Mouse (Mus musculus) heart, embryonic 13.5 days (tissue): Measurements from ENCODE around the gene Pola1. TPM values are rescaled to one million over a fixed set of nuclear protein-coding genes. Genes with fewer than 3 reads are reported as not detected.

Experiments
- ATAC-seq: fragments of 200-750 bp; cut with Nextera tagmentation; 2 replicates; pipeline ENCODE4 v1.8.0; 2017; ENCODE audit warnings: moderate TSS enrichment; ENCODE audit not compliant: insufficient number of reproducible peaks, low FRiP score, low TSS enrichment; ENCODE audit errors: extremely low read depth
- H3K27ac ChIP-seq: fragments of 300-500 bp; sonication (generic); replicated peaks from 2 replicates; pipeline ENCODE4 v1.5.1; 2015; ENCODE audit warnings: moderate library complexity, mild to moderate bottlenecking, inconsistent platforms
- H3K27me3 ChIP-seq: fragments of 300-500 bp; sonication (generic); replicated peaks from 2 replicates; pipeline ENCODE4 v1.6.1; 2015; ENCODE audit warnings: mild to moderate bottlenecking, inconsistent platforms
- H3K36me3 ChIP-seq: fragments of 300-500 bp; sonication (generic); 2 replicates; pipeline ENCODE4 v1.6.1; 2015; ENCODE audit warnings: mild to moderate bottlenecking, inconsistent platforms
- H3K4me1 ChIP-seq: fragments of 300-500 bp; sonication (generic); 2 replicates; pipeline ENCODE4 v1.6.1; 2015; ENCODE audit warnings: inconsistent platforms
- H3K4me2 ChIP-seq: fragments of 300-500 bp; sonication (generic); 2 replicates; pipeline ENCODE4 v1.6.1; 2015; ENCODE audit warnings: inconsistent platforms, mild to moderate bottlenecking, moderate library complexity
- H3K4me3 ChIP-seq: fragments of 300-500 bp; sonication (generic); 2 replicates; pipeline ENCODE4 v1.5.1; 2015; ENCODE audit warnings: moderate library complexity, mild to moderate bottlenecking, inconsistent platforms
- H3K9ac ChIP-seq: fragments of 300-500 bp; sonication (generic); 2 replicates; pipeline ENCODE4 v1.6.1; 2015; ENCODE audit warnings: inconsistent platforms, mild to moderate bottlenecking, moderate library complexity
- H3K9me3 ChIP-seq: fragments of 300-500 bp; sonication (generic); 2 replicates; pipeline ENCODE4 v1.6.1; 2016; ENCODE audit warnings: inconsistent platforms
- WGBS: fragments of 180-500 bp; shearing (Covaris S2); methylation state at CpG from one replicate; pipeline ENCODE4 v1.1.7; 2015; ENCODE audit warnings: mixed read lengths; 5-methylcytosine and 5-hydroxymethylcytosine counted together
- polyA plus RNA-seq: library from polyadenylated mRNA; unstranded; fragments of >200 nt; fragmentation: Nextera tagmentation; extraction: Ambion mirVana; gene quantifications from 2 replicates; pipeline ENCODE4 v1.2.1, GENCODE M21; 2015

The Pola1 gene
- polyA plus RNA-seq, 1 experiment from 2014 or later: 9.8 TPM

DNA sequence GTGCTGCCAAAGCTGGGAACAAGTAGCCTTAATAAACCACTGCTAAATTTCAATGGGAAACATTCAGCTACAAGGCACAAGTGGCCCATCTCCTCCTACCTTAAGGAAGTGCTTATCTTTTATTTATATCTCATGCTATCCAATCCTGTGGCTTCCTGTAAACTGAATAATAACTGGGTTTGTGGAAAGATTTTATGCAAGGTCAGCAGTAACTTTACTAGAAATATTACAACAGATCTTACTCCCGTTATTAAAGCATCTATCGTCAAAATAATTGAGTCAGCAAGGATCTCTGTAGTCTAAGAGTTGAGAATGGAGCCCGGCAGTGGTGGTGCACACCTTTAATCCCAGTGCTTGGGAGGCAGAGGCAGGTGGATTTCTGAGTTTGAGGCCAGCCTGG, 11.6 kb upstream of the Pola1 start:
- 64% methylated on average over 3 of the region's 3 CpGs for WGBS
- no peak overlapping the region for H3K4me3 ChIP-seq
- no peaks in the 10 kb centered on the region for H3K36me3 ChIP-seq
- ATAC-seq: no peak
- H3K27me3 ChIP-seq: no peaks in the 10 kb centered on the region
- H3K4me2 ChIP-seq: no peak overlapping the region
- no peak overlapping the region for H3K27ac ChIP-seq
- H3K9ac ChIP-seq: no peak overlapping the region
- H3K4me1 ChIP-seq: no peaks in the 10 kb centered on the region
- no peaks in the 10 kb centered on the region for H3K9me3 ChIP-seq

DNA sequence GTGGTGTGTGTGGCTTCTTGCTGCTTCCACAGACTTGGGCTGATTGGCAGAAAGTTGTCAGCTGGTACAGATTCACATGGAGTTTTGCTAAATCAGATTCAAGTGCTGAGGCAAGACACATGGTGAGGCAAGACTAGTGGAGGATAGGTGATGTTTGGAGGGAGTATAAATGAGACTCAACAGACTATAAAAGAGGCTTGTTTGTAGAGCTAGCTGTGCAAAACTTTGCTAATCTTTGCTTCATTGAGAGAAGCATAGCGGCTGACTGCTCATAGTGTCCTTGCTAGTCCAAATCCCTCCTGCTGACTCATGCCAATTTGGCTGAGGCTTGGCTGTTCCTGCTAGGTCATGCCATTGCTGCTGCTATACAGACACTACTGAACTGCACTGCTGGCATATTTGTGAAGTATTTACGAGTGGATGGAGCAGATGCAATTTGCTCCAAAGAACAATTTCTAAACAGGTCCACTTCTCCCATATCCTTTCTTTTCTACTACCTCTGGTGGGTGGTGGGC, 3.0 kb upstream of the Pola1 start:
- Histone ChIP-seq H3K36me3 (no peaks in the 10 kb centered on the region), H3K9me3 (no peaks in the 10 kb centered on the region), H3K4me3 (no peak overlapping the region), H3K27ac (no peak overlapping the region), H3K4me2 (no peak overlapping the region), H3K9ac (no peak overlapping the region), H3K27me3 (no peaks in the 10 kb centered on the region), H3K4me1 (peaks cover 5% of the 10 kb centered on the region; the same call in 1 of the 2 replicates)
- WGBS: 57% methylated on average over 2 of the region's 2 CpGs
- no peak for ATAC-seq

DNA sequence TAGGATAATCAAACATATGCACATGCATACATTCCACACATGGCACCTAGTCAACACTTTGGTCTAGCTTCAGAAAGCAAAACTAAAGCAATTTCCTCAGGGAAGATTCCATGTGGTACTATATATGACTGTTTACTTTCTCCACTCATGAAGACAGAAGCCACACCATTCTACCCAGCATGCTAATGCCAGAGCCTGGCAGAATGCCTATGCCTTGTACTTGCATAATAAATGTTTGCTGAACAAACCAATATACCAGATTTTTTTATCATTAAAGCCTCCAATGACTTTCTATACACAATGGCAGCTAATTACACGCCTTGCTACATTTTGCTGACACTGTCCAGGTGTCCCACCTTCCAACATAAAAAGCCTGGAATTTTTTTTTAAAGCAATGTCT, 1.7 kb downstream of the Pola1 start:
- Histone ChIP-seq H3K4me1 (peaks cover 5% of the 10 kb centered on the region; the same call in 1 of the 2 replicates), H3K27me3 (no peaks in the 10 kb centered on the region), H3K9me3 (no peaks in the 10 kb centered on the region), H3K9ac (no peak overlapping the region), H3K4me2 (peak overlapping the region; percentile 71), H3K4me3 (no peak overlapping the region), H3K27ac (no peak overlapping the region), H3K36me3 (0 out of 2 replicates have a peak, but pooled peaks cover 4% of the 10 kb centered on the region)
- WGBS: 83% methylated on average over 1 of the region's 1 CpGs
- ATAC-seq: no peak

DNA sequence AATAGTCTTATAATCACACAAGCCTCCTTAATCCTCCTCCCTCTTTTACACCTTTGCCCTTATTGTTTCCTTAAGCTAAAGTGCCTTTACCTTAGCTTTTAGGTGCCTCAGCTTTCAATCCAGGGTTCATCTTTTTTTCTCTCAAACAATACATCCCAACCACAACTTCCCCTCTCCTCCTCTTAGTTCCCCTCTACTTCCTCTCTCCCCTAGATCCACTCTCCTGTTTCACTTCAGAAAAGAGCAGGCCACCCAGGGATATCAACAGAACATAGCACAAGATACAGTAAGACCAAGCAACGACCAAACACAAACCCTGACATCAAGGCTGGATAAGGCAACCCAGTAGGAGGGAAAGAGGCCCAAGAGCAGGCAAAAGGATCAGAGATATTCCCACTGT, 29.7 kb downstream of the Pola1 start:
- no peaks in the 10 kb centered on the region for H3K9me3 ChIP-seq
- H3K4me1 ChIP-seq: no peaks in the 10 kb centered on the region
- H3K4me2 ChIP-seq: no peak overlapping the region
- H3K36me3 ChIP-seq: peaks cover 14% of the 10 kb centered on the region; the same call in 1 of the 2 replicates
- no peak overlapping the region for H3K4me3 ChIP-seq
- no peaks in the 10 kb centered on the region for H3K27me3 ChIP-seq
- ATAC-seq: no peak
- 71% methylated on average over 1 of the region's 1 CpGs for WGBS
- no peak overlapping the region for H3K9ac ChIP-seq
- H3K27ac ChIP-seq: no peak overlapping the region

DNA sequence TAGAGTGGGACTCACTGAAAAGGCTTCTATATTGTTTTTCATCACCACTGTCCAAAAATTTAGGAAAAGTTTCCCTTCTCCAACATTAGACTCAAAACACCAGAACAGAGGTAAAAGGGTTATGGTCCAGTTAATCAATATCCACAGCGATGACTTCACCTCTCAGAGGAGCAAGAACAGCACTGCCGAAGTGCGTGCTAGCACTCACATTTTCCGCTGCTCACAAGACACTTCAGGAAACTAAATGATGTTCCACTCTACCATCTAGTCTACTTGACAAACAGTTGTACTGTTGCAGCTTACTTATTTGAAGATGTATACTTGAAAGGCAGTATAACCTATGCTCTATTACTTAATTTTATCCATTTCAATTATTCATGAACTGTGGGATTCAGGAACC, 37.7 kb downstream of the Pola1 start:
- 84% methylated on average over 4 of the region's 4 CpGs for WGBS
- Histone ChIP-seq H3K27me3 (no peaks in the 10 kb centered on the region), H3K4me3 (no peak overlapping the region), H3K4me2 (no peak overlapping the region), H3K9ac (no peak overlapping the region), H3K4me1 (no peaks in the 10 kb centered on the region), H3K9me3 (no peaks in the 10 kb centered on the region), H3K27ac (no peak overlapping the region), H3K36me3 (peaks cover 13% of the 10 kb centered on the region; the same call in 1 of the 2 replicates)
- ATAC-seq: no peak

DNA sequence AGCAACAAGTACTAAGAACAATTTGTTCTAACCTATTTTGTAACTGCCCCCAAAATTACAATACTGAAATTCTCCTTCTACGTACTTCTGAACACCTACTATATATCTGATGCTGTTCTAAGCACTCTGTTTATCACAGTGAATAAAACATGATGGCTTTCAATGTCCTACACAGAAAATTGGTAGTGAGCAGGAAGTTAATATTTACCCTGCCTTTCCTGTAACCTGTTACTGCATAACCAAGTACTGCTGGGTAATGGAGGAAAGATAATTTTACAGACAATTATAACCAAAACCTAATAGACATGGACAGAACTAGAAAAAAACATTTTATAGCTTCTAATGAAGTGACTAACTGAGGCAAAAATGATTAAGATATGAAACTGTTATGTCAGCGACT, 51.0 kb downstream of the Pola1 start:
- Histone ChIP-seq H3K4me2 (no peak overlapping the region), H3K4me1 (no peaks in the 10 kb centered on the region), H3K27ac (no peak overlapping the region), H3K36me3 (no peaks in the 10 kb centered on the region), H3K9ac (no peak overlapping the region), H3K4me3 (no peak overlapping the region), H3K9me3 (no peaks in the 10 kb centered on the region), H3K27me3 (no peaks in the 10 kb centered on the region)
- no peak for ATAC-seq
- WGBS: 81% methylated on average over 2 of the region's 2 CpGs

DNA sequence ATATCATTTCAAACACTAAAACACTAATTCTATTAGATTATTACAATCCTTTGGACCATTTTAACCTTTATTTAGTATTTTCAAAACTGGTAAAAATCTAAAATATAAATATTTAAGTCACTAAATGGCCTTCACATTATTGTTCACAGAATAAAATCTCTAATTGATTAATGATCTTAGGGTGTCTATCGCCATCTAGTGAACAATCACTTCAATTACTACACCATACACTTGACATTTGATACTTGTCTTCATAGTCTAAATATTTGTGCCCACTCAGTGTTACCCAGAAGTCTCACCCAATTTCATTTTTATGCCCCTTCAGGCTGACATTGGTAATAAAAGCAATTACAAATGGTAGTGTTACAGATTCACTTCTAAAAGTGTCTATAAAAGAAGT, 74.8 kb downstream of the Pola1 start:
- Histone ChIP-seq H3K27ac (no peak overlapping the region), H3K27me3 (no peaks in the 10 kb centered on the region), H3K4me3 (no peak overlapping the region), H3K36me3 (no peaks in the 10 kb centered on the region), H3K9ac (no peak overlapping the region), H3K4me1 (no peaks in the 10 kb centered on the region), H3K4me2 (no peak overlapping the region), H3K9me3 (no peaks in the 10 kb centered on the region)
- WGBS: 35% methylated on average over 1 of the region's 1 CpGs
- no peak for ATAC-seq

DNA sequence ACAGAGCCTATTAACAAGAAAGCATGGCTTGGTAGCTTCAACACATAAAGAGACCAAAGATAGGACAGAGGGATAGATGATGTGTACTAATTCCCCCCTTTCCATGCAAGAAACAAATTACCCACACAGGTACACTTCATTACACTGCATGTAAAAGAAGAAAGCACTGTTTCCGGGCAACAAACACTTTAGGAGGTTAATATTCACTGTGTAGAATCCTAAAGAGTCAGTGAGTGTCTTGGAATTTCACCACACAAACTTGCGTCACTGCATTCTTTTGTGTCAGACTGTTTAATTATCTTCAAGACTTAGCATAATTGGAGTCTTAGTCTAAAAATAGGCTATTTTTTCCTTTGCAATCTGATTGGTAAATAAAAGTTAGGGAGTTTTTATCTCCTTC, 92.2 kb downstream of the Pola1 start:
- no peak overlapping the region for H3K4me3 ChIP-seq
- H3K4me2 ChIP-seq: no peak overlapping the region
- no peak overlapping the region for H3K27ac ChIP-seq
- H3K9me3 ChIP-seq: no peaks in the 10 kb centered on the region
- H3K36me3 ChIP-seq: no peaks in the 10 kb centered on the region
- ATAC-seq: no peak
- H3K4me1 ChIP-seq: no peaks in the 10 kb centered on the region
- WGBS: 87% methylated on average over 2 of the region's 2 CpGs
- H3K27me3 ChIP-seq: no peaks in the 10 kb centered on the region
- no peak overlapping the region for H3K9ac ChIP-seq

DNA sequence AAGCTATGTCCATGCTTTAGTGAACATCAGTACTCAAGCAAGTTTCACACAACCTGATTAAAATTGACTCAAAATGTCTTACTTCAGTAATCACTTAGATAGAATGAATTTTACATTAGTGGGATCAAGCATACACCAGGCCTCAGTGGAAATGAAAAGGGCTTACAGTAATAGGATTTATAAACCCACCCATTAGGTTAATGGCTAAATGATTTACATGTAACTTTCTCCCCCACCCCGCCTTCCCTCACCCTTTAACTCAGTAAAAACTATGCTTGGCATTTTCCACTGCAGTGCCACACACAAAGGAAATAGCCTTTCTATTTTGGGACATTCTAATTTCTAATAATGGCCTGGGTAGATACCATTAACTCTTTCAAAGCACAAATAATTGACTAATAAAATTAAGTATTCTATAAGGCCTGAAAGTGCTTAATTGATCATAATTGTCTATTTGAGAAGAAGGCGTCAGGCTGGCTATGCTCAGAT, 129.0 kb downstream of the Pola1 start:
- H3K9ac ChIP-seq: no peak overlapping the region
- WGBS: 62% methylated on average over 2 of the region's 2 CpGs
- H3K36me3 ChIP-seq: no peaks in the 10 kb centered on the region
- H3K27me3 ChIP-seq: no peaks in the 10 kb centered on the region
- no peaks in the 10 kb centered on the region for H3K4me1 ChIP-seq
- H3K27ac ChIP-seq: peak overlapping the region; percentile 71
- H3K9me3 ChIP-seq: no peaks in the 10 kb centered on the region
- no peak for ATAC-seq
- 0 out of 2 replicates have a peak overlapping the region, but pooled peaks have one; percentile 22 for H3K4me2 ChIP-seq
- no peak overlapping the region for H3K4me3 ChIP-seq

DNA sequence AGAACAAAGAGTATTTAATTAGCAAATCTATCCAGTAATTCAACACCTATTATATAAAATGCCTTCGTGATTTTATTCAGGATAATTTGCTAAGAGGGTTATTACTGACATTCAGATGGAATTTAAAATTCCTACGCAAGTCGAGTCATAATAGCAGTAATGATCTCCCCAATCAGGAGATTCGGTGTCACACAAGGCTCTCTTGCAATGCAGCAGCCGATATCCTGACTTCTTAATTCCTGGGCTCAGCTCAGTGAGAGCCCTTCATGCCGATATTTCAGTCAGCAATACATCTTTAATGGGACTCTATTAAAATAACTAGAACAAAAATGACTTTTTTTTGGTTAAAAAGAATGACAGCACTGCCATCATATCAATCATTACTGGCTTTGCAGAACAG, 134.4 kb downstream of the Pola1 start:
- no peak for ATAC-seq
- H3K27ac ChIP-seq: no peak overlapping the region
- no peaks in the 10 kb centered on the region for H3K36me3 ChIP-seq
- no peak overlapping the region for H3K4me3 ChIP-seq
- H3K9ac ChIP-seq: no peak overlapping the region
- 80% methylated on average over 6 of the region's 6 CpGs for WGBS
- H3K9me3 ChIP-seq: no peaks in the 10 kb centered on the region
- no peaks in the 10 kb centered on the region for H3K27me3 ChIP-seq
- no peak overlapping the region for H3K4me2 ChIP-seq
- no peaks in the 10 kb centered on the region for H3K4me1 ChIP-seq

DNA sequence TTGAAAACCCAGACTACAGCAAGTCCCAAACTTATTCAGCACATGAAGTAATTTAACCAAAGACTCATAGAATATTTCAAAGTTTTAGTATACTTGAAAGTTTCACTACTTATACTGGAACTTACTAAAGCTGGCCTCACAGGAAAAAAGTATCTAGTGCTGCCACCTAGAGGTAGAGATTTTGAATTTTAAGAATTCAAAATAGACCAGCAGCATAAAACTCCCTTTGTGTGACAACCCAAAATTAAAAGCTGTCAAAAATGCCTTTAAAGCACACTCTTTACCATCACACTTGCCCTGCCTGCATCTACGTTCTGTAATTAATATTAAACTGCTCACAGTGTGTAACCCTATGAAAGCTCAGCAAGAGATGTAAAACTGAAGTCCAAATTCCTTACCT, 166.2 kb downstream of the Pola1 start:
- H3K4me2 ChIP-seq: no peak overlapping the region
- no peaks in the 10 kb centered on the region for H3K4me1 ChIP-seq
- H3K27ac ChIP-seq: no peak overlapping the region
- ATAC-seq: no peak
- no peaks in the 10 kb centered on the region for H3K27me3 ChIP-seq
- WGBS: 47% methylated on average over 1 of the region's 1 CpGs
- H3K9ac ChIP-seq: no peak overlapping the region
- no peaks in the 10 kb centered on the region for H3K36me3 ChIP-seq
- H3K9me3 ChIP-seq: no peaks in the 10 kb centered on the region
- H3K4me3 ChIP-seq: no peak overlapping the region

DNA sequence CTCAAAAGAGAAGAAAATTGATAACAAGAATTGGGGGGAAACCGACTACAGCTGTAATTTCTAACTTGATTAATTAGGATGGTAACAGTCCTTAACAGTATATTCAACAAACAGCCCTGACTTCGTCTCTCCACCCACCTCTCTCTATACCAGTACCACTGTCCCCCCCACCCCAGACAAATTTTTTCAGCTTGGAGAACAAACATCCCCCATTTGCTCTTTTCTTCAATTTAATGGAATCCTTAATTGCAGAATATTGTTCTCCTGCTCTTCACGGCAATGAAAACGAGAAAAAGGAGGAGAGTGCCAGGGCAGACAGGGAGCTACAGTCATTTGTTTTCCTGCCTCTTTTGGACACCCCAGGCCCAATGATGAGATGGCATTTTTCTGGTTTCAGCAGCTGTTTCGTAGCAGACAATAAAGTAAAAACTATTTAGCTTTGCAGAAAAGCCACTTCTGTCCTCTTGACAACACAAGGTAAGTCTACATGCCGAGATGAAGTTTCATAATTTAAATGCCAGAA, 202.2 kb downstream of the Pola1 start:
- H3K4me1 ChIP-seq: no peaks in the 10 kb centered on the region
- WGBS: 74% methylated on average over 6 of the region's 6 CpGs
- no peaks in the 10 kb centered on the region for H3K36me3 ChIP-seq
- ATAC-seq: no peak
- H3K4me3 ChIP-seq: no peak overlapping the region
- no peak overlapping the region for H3K9ac ChIP-seq
- no peaks in the 10 kb centered on the region for H3K27me3 ChIP-seq
- no peak overlapping the region for H3K27ac ChIP-seq
- no peaks in the 10 kb centered on the region for H3K9me3 ChIP-seq
- no peak overlapping the region for H3K4me2 ChIP-seq
